Mouse (Mus musculus): ENCODE measurements around the gene Timd4. TPM values are rescaled to one million over a fixed set of nuclear protein-coding genes. Genes with fewer than 3 reads are reported as not detected.

The Timd4 gene
- total RNA-seq (2023; ENCODE audit: inconsistent age) = 0.58 to 0.84 TPM (median 0.62 TPM) in 4 replicates

DNA sequence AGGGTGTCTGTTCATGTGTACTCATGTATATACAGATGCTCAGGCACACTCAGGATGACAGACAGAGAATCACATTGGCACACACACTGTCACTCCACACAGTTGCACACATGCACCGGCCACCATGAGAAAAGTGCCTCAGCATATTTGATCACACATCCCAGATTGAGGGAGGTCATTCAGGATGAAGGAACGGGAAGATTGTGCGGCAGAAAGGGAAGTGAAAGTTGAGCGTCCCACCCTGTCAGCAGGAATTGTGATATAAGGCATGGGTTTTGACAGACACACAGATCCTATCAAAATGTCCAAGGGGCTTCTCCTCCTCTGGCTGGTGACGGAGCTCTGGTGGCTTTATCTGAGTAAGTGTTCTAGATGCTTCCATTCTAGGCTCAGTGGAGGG, at the start of gene Timd4:
Timd4 (plus strand) TSS at position 290 of the 400 bp plus-strand sequence.

Other genes with a start within 250 kb of the Timd4 start
- gene BC053393, start 239.3 kb upstream of the Timd4 start, total RNA-seq (2023; ENCODE audit: inconsistent age) = not detected in 4 replicates
- not detected in 4 replicates for gene Dppa1, start 181.5 kb upstream of the Timd4 start, total RNA-seq (2023; ENCODE audit: inconsistent age)
- 3.2 to 5.5 TPM (median 3.5 TPM) in 4 replicates for gene Timd2, start 103.7 kb upstream of the Timd4 start, total RNA-seq (2023; ENCODE audit: inconsistent age)
- gene Havcr1, start 75.7 kb upstream of the Timd4 start, total RNA-seq (2023; ENCODE audit: inconsistent age) = 11.9 to 13.2 TPM (median 12.9 TPM) in 4 replicates